Mouse (Mus musculus) thymus, postnatal 4 days (tissue): Measurements from ENCODE around the gene Asl.

Source experiments
- DNase-seq: peaks from one replicate; pipeline ENCODE4 v3.0.0; 2021

Asl gene

DNA sequence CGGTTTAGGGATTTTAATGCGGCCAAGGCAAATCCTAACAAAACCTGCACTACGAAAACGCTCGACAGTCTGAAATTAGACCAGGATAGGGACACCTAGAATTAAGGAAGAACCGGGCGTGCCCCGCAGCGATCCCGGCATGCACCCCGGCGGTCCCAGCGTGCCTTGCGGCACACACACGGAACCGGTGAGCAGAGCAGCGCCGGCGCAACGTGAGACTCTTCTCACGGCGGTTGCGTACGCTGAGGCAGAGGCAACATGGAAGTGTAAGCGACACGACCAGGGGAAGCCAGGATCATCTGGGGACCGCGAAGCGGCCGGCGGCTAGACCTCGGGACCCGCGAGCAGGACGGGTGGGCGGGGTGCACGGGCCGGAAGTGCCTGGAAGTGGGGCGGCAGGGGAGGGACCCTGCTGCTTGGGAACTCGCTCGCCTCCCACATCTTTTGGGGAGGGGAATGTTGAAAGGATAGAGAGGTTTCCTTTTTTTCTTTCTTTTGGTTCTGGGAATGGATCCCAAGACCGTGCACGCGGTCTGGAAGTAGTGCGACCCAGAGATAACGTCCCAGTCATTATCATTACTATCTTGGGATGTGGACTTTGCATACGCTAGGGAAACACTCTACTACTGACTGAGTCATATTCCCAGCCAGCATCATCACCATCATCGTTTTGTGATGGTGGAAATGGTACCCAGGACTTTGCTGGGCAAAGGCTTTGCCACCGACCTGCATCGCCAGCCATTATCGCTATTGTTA lies at the start of gene Asl, which contains the start of gene Crcp:
Asl (minus strand) TSS at position 106 of the 756 bp plus-strand sequence.
Crcp (plus strand) TSS at position 149 of the 756 bp plus-strand sequence.
- peak; percentile 89 for DNase-seq

GRCm38 (mm10) chr5:130078834-130079156 lies 49.7 kb upstream of the Asl start:
- no peak for DNase-seq

- DNase-seq: no peak
These were observed 49.2 kb upstream of the Asl start for GRCm38 (mm10) chr5:130078096-130078833.

DNA sequence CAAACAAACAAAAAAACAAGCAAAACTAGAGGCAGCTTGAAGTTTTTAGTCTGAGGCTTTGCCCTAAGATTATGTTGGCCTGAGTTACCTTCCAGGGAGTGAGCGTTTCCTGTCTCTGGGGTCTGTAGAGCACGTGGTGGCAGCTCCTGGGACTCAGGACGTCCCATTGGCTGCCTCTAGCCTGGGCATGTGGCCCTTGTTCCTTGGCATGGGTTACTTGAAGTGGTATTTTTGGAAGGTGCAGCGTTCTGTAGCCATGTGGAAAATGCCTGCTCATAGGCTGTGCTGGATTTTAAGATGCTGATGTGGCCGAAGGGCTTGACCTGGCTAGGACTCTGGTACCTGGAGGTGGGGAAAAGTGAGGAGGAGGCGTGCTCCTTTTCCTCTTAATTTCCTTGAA lies 47.3 kb upstream of the Asl start:
- no peak for DNase-seq

GRCm38 (mm10) chr5:130074491-130074890 lies 45.4 kb upstream of the Asl start:
- no peak for DNase-seq

GRCm38 (mm10) chr5:130073026-130073425 lies 44.0 kb upstream of the Asl start, which contains the start of gene Tpst1:
Tpst1 (plus strand) TSS chr5:130073326.
- no peak for DNase-seq

DNA sequence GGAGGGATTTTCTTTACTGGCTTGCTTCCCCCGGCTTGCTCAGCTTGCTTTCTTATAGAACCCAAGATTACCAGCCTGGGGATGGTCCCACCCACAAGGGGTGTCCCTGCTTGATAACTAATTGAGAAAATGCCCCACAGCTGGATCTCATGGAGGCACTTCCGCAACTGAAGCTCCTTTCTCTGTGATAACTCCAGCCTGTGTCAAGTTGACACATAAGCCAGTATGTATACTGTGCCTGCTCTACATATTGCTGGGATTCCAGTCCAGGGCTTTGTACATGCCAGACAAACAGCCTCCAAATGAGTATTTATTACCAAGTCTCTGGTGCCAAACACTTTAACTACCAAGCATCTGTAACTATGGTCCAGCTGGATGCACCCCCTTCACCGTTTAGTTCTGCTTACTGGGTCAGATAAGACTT lies 38.8 kb upstream of the Asl start:
- no peak for DNase-seq

DNA sequence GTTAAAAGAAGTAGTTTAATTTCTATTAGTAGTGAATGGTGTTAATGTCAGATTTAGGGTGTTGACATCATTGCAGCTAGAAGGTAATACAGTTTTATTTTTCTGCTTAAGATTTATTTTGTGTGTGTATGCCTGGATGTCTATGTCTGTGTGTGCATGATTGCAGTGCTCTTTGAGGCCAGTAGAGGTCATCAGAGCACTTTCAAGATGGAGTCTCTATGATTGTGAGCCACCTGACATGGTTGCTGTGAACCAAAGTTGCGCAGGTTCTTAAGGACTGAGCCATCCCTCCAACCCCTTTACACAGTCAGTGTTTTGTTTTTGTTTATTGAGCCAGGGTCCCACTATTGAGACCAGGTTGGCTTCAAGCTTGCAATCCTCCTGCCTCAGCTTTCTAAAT lies 36.5 kb upstream of the Asl start:
- peak; percentile 25 for DNase-seq

GRCm38 (mm10) chr5:130063760-130064159 lies 34.7 kb upstream of the Asl start:
- DNase-seq: no peak

DNA sequence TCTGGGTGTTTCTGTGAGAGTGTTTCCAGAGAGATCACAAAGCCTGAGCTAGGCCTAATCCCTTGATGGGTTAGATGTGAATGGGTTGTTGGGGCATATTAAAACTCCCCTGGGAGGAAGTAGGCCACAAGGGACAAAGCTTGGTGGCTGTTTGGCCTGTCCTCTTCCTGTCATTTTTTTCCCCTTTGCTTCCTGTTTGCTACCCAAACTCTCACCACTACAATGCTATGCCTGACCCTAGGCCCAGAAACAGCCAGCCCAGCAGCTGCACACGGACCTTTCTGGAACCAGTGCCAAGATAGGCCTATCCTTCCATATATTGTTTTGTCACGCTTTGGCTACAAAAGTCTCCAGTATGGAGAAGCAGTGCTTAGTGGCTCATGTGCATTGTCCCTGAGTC lies 33.0 kb upstream of the Asl start:
- no peak for DNase-seq

GRCm38 (mm10) chr5:130060329-130060665 lies 31.2 kb upstream of the Asl start:
- DNase-seq: no peak

- no peak for DNase-seq
These were observed 30.6 kb upstream of the Asl start for GRCm38 (mm10) chr5:130059413-130060328.

GRCm38 (mm10) chr5:130056303-130056702 lies 27.3 kb upstream of the Asl start:
- DNase-seq: no peak

- no peak for DNase-seq
These were observed 26.6 kb upstream of the Asl start for GRCm38 (mm10) chr5:130055688-130056087.

DNA sequence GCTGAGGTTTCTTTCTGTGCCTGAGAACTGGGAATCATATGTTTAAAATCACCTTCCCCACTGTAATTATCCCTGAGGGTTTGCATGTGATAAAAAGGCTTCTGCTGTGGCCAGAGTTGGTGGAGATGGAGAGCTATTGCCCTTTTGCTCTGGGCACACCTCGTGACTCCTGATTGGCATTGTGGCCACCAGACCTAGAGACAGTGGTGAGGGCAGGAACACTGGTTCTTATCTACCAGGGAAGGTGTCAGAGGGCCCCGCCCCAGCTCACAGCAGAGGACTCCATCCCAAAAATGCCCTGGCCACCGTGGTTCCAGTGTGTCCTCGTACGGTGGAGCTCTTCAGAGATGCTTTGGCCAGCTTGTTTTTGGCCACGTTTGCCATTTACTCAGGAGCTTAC lies 23.9 kb upstream of the Asl start:
- DNase-seq: no peak

GRCm38 (mm10) chr5:130052510-130052909 lies 23.5 kb upstream of the Asl start:
- DNase-seq: no peak

GRCm38 (mm10) chr5:130051073-130051860 lies 22.2 kb upstream of the Asl start:
- no peak for DNase-seq

- DNase-seq: no peak
These were observed 21.4 kb upstream of the Asl start for GRCm38 (mm10) chr5:130050416-130050815.

DNA sequence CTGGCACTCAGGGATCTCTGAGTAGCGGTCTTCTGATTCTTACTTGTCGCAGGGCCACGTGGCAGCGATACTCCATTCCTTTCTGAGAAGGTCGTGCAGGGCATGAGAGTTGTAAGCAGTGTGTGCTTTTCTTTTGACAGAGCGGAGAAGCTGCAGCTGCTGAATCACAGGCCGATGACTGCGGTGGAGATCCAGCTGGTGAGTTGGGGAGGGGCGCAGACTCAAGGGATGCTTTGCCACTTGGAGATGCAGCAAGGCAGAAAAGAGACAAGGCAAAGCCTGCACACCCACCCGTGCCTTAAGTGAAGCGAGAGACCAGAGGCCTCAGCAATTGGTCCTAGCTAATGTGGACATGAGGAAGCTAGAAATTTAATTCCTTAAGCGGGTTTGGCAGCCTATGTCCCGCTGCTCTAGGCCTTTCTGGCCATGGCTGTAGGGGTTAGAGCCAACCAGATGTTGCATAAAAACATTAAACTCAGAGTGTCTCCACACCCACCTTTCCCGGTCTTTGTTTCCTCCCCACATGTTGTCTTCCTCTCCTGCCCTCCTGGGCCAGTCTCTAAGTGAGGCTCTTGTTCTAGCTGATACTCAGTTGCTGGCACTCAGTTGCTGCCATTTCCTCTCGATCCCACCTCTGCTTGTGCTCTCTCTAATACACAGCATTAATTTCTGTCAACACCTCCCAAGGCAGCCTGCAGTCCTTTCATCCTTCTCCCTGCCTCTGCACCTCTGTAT lies 19.9 kb upstream of the Asl start:
- DNase-seq: no peak

GRCm38 (mm10) chr5:130047013-130047412 lies 18.0 kb upstream of the Asl start:
- no peak for DNase-seq

GRCm38 (mm10) chr5:130046589-130046988 lies 17.5 kb upstream of the Asl start:
- no peak for DNase-seq

- no peak for DNase-seq
These were observed 17.1 kb upstream of the Asl start for GRCm38 (mm10) chr5:130046100-130046499.
